Mouse (Mus musculus) neural tube, embryonic 11.5 days (tissue): Measurements from ENCODE around the gene Dnajc5g. TPM values are rescaled to one million over a fixed set of nuclear protein-coding genes. Genes with fewer than 3 reads are reported as not detected.
A peak's percentile ranks its signal among the peaks of the same experiment; 100 is the strongest.

Experiments used
- ATAC-seq: fragments of 200-750 bp; cut with Nextera tagmentation; 2 replicates; pipeline ENCODE4 v1.8.0; 2017; ENCODE audit warnings: moderate number of reproducible peaks, mild to moderate bottlenecking, moderate TSS enrichment, moderate library complexity; ENCODE audit not compliant: insufficient read depth, low FRiP score, low TSS enrichment
- DNase-seq: peaks from one replicate; pipeline ENCODE4 v3.0.0-alpha.2; 2015; ENCODE audit warnings: low spot score
- H3K27ac ChIP-seq: fragments of 300-500 bp; sonication (generic); 2 replicates; pipeline ENCODE4 v1.5.1; 2014; ENCODE audit warnings: low read depth, mild to moderate bottlenecking, low read length
- H3K27me3 ChIP-seq: fragments of 300-500 bp; sonication (generic); 2 replicates; pipeline ENCODE4 v1.6.1; 2014; ENCODE audit warnings: mild to moderate bottlenecking, low read length, mixed read lengths; ENCODE audit not compliant: control insufficient read depth, insufficient read depth
- H3K36me3 ChIP-seq: fragments of 300-500 bp; sonication (generic); 2 replicates; pipeline ENCODE4 v1.6.1; 2014; ENCODE audit warnings: mild to moderate bottlenecking, low read length, moderate library complexity, mixed read lengths; ENCODE audit not compliant: control insufficient read depth, insufficient read depth
- H3K4me1 ChIP-seq: fragments of 300-500 bp; sonication (generic); 2 replicates; pipeline ENCODE4 v1.6.1; 2014; ENCODE audit warnings: low read length, mixed read lengths; ENCODE audit not compliant: control insufficient read depth, insufficient read depth
- H3K4me2 ChIP-seq: fragments of 300-500 bp; sonication (generic); 2 replicates; pipeline ENCODE4 v1.6.1; 2014; ENCODE audit warnings: low read depth, mild to moderate bottlenecking, moderate library complexity
- H3K4me3 ChIP-seq: fragments of 300-500 bp; sonication (generic); 2 replicates; pipeline ENCODE4 v1.5.1; 2014; ENCODE audit warnings: low read depth, low read length
- H3K9ac ChIP-seq: fragments of 300-500 bp; sonication (generic); 2 replicates; pipeline ENCODE4 v1.6.1; 2014; ENCODE audit warnings: mild to moderate bottlenecking, low read length
- H3K9me3 ChIP-seq: fragments of 300-500 bp; sonication (generic); 2 replicates; pipeline ENCODE4 v1.6.1; 2016; ENCODE audit warnings: low read length; ENCODE audit not compliant: control insufficient read depth
- WGBS: fragments of 180-500 bp; shearing (Covaris S2); extraction: QIAGEN DNeasy Blood & Tissue Kit; methylation state at CpG from one replicate; pipeline ENCODE4 v1.1.7; 2014; 5-methylcytosine and 5-hydroxymethylcytosine counted together
- polyA plus RNA-seq: library from polyadenylated mRNA; unstranded; fragments of >200 nt; fragmentation: Nextera tagmentation; extraction: Ambion mirVana; gene quantifications from 2 replicates; pipeline ENCODE4 v1.2.1, GENCODE M21; 2014

Dnajc5g gene
- polyA plus RNA-seq, 1 experiment from 2014 or later, result not detected

- Histone ChIP-seq H3K9me3 (no peaks in the 10 kb centered on the region), H3K4me3 (peak within 1 kb of the TSS; percentile 53), H3K9ac (peak within 1 kb of the TSS; percentile 65), H3K4me1 (peaks cover 4% of the 10 kb centered on the region), H3K27ac (no peak within 1 kb of the TSS; the same call in 1 of the 2 replicates), H3K4me2 (peak within 1 kb of the TSS; percentile 84), H3K36me3 (peaks cover 13% of the 10 kb centered on the region), H3K27me3 (no peaks in the 10 kb centered on the region)
- DNase-seq (peak; percentile 83), ATAC-seq (peak; percentile 94)
- WGBS, result under 1% methylated on average over 19 of the region's 19 CpGs
Observed at GRCm38 (mm10) chr5:31154152-31154553, 48.1 kb downstream of the Dnajc5g start, which contains the start of gene Mpv17. TSS of gene Mpv17 (minus strand) at chr5:31154251.

Other genes with a start within 250 kb of the Dnajc5g start
- gene Tmem214, start 238.3 kb upstream of the Dnajc5g start, polyA plus RNA-seq, result 42.1 and 47.3 TPM in 2 replicates
- 23.2 and 25.3 TPM in 2 replicates for gene Agbl5, start 217.6 kb upstream of the Dnajc5g start, polyA plus RNA-seq
- gene Ost4, start 198.5 kb upstream of the Dnajc5g start, polyA plus RNA-seq, result 354 and 368 TPM in 2 replicates
- 59.7 and 69.8 TPM in 2 replicates for gene Emilin1, start 192.9 kb upstream of the Dnajc5g start, polyA plus RNA-seq
- gene Khk, start 184.9 kb upstream of the Dnajc5g start, polyA plus RNA-seq, result 7.9 and 9.6 TPM in 2 replicates
- 8.6 and 9.1 TPM in 2 replicates for gene Cgref1, start 160.7 kb upstream of the Dnajc5g start, polyA plus RNA-seq
- 101 and 108 TPM in 2 replicates for gene Preb, start 145.9 kb upstream of the Dnajc5g start, polyA plus RNA-seq
- gene Tcf23, start 137.6 kb upstream of the Dnajc5g start, polyA plus RNA-seq, result not detected in 2 replicates
- 95.1 and 98.5 TPM in 2 replicates for gene Atraid, start 58.0 kb upstream of the Dnajc5g start, polyA plus RNA-seq
- gene Slc5a6, start 57.4 kb upstream of the Dnajc5g start, polyA plus RNA-seq, result 9.3 and 9.7 TPM in 2 replicates
- gene Cad, start 51.5 kb upstream of the Dnajc5g start, polyA plus RNA-seq, result 27.9 and 28.2 TPM in 2 replicates
- 8.1 and 9.2 TPM in 2 replicates for gene Slc30a3, start 2.0 kb downstream of the Dnajc5g start, polyA plus RNA-seq
- 0.45 and 0.81 TPM in 2 replicates for gene Trim54, start 10.4 kb downstream of the Dnajc5g start, polyA plus RNA-seq
- gene Ucn, start 32.5 kb downstream of the Dnajc5g start, polyA plus RNA-seq, result not detected in 2 replicates
- 44.8 and 52.2 TPM in 2 replicates for gene Mpv17, start 48.0 kb downstream of the Dnajc5g start, polyA plus RNA-seq
- gene Gm29609, start 73.6 kb downstream of the Dnajc5g start, polyA plus RNA-seq, result 1.3 and 1.7 TPM in 2 replicates
- gene Gtf3c2, start 73.9 kb downstream of the Dnajc5g start, polyA plus RNA-seq, result 75.1 and 89.0 TPM in 2 replicates
- gene Snx17, start 86.9 kb downstream of the Dnajc5g start, polyA plus RNA-seq, result 134 and 137 TPM in 2 replicates
- 69.6 and 77.7 TPM in 2 replicates for gene Eif2b4, start 87.1 kb downstream of the Dnajc5g start, polyA plus RNA-seq
- 6.4 and 7.0 TPM in 2 replicates for gene Zfp513, start 96.0 kb downstream of the Dnajc5g start, polyA plus RNA-seq
- 162 and 166 TPM in 2 replicates for gene Ppm1g, start 114.4 kb downstream of the Dnajc5g start, polyA plus RNA-seq
- 154 and 163 TPM in 2 replicates for gene Nrbp1, start 134.6 kb downstream of the Dnajc5g start, polyA plus RNA-seq
- gene Gm9970, start 134.9 kb downstream of the Dnajc5g start, polyA plus RNA-seq, result 0.97 and 1.2 TPM in 2 replicates
- gene Krtcap3, start 145.4 kb downstream of the Dnajc5g start, polyA plus RNA-seq, result 2.4 and 3.0 TPM in 2 replicates
- 33.0 and 36.7 TPM in 2 replicates for gene Ift172, start 184.8 kb downstream of the Dnajc5g start, polyA plus RNA-seq
- 69.3 and 71.1 TPM in 2 replicates for gene Fndc4, start 189.8 kb downstream of the Dnajc5g start, polyA plus RNA-seq
- gene Gckr, start 191.2 kb downstream of the Dnajc5g start, polyA plus RNA-seq, result not detected in 2 replicates